Mouse (Mus musculus) bone marrow, adult 2 months (tissue): ENCODE results near the gene Hdgfl2.

Experiments used
- CTCF ChIP-seq: fragments of 200-500 bp; IDR thresholded peaks from 2 replicates; pipeline ENCODE4 v1.5.1; 2011; ENCODE audit warnings: low read length, control low read depth; ENCODE audit not compliant: control insufficient read depth, insufficient read depth
- POLR2A ChIP-seq: fragments of 200-500 bp; IDR thresholded peaks from 2 replicates; pipeline ENCODE4 v1.6.1; 2011; ENCODE audit warnings: low read depth, mild to moderate bottlenecking, control low read depth, low read length, borderline replicate concordance; ENCODE audit not compliant: control insufficient read depth

DNA sequence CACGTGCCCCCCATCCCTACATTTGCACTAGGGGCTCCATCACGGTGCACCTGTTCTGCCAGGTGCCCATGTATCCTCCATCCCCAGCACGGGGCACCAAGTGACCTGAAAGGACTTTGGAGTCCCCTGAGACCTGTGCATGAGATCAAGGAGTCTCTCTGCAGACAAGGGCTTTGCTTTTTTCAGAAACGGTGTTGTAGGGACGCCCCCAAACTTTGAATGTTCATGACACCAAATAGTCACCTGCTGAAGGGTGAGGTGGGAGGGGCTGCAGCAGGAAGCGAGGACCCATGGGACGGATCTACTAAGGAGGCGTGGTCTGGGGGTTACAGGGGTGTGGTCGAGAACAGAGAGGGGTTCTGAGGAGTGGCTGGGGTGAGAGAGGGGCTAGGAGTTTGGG lies 68.8 kb downstream of the Hdgfl2 start:
- TF ChIP-seq CTCF (no peak), POLR2A (no peak)
